Mouse (Mus musculus): ENCODE data around the gene Aspm. TPM values are rescaled to one million over a fixed set of nuclear protein-coding genes. Genes with fewer than 3 reads are reported as not detected.
A peak's percentile ranks its signal among the peaks of the same experiment; 100 is the strongest.
"Not testable (repeated sequence)": the region's sequence is repeated elsewhere in the genome, so short reads cannot be mapped to it uniquely, and the experiment has no call there.

Aspm gene
- 3.1 and 4.4 TPM in 2 replicates for polyA plus RNA-seq (2015; fragmentation: Nextera tagmentation; extraction: Ambion mirVana)

- under 1% methylated on average over 63 of the region's 65 CpGs for WGBS
- peak within 1 kb of the TSS; percentile 71 for H3K4me3 ChIP-seq
- H3K27me3 ChIP-seq, result no peaks in the 10 kb centered on the region
- no peaks in the 10 kb centered on the region for H3K36me3 ChIP-seq
- peak; percentile 99 for ATAC-seq (ENCODE audit: low FRiP score, low read depth)
- H3K27ac ChIP-seq (replicated peaks), result no peak within 1 kb of the TSS
- H3K4me2 ChIP-seq, result peak within 1 kb of the TSS; percentile 98
- no peaks in the 10 kb centered on the region for H3K9me3 ChIP-seq
- H3K9ac ChIP-seq, result peak within 1 kb of the TSS; percentile 32
- peaks cover 14% of the 10 kb centered on the region for H3K4me1 ChIP-seq (replicated peaks)
Measured at GRCm38 (mm10) chr1:139454340-139455225, at the start of gene Aspm. Gene Aspm (plus strand): TSS chr1:139454772.

GRCm38 (mm10) chr1:139405766-139406165 is 48.8 kb upstream of the Aspm start:
- Histone ChIP-seq H3K9ac (no peak overlapping the region), H3K36me3 (no peaks in the 10 kb centered on the region), H3K4me3 (no peak overlapping the region), H3K27me3 (no peaks in the 10 kb centered on the region), H3K4me2 (no peak overlapping the region), H3K4me1 (replicated peaks) (no peaks in the 10 kb centered on the region), H3K27ac (replicated peaks) (no peak overlapping the region), H3K9me3 (no peaks in the 10 kb centered on the region)
- ATAC-seq (ENCODE audit: low FRiP score, low read depth), result no peak

- Histone ChIP-seq H3K36me3 (no peaks in the 10 kb centered on the region), H3K27ac (replicated peaks) (no peak overlapping the region), H3K27me3 (no peaks in the 10 kb centered on the region), H3K9ac (no peak overlapping the region), H3K4me1 (replicated peaks) (no peaks in the 10 kb centered on the region), H3K4me3 (no peak overlapping the region), H3K4me2 (no peak overlapping the region), H3K9me3 (no peaks in the 10 kb centered on the region)
- no peak for ATAC-seq (ENCODE audit: low FRiP score, low read depth)
- WGBS, result 59% methylated on average over 5 of the region's 5 CpGs
Measured at GRCm38 (mm10) chr1:139407701-139408100, 46.9 kb upstream of the Aspm start.

- ATAC-seq (ENCODE audit: low FRiP score, low read depth); H3K4me1 ChIP-seq (replicated peaks); H3K4me3 ChIP-seq; H3K9me3 ChIP-seq; H3K36me3 ChIP-seq; H3K4me2 ChIP-seq; H3K27me3 ChIP-seq; H3K9ac ChIP-seq; H3K27ac ChIP-seq (replicated peaks): not testable (repeated sequence)
- WGBS, result 87% methylated on average over 2 of the region's 2 CpGs
Measured at GRCm38 (mm10) chr1:139412365-139412764, 42.2 kb upstream of the Aspm start.

GRCm38 (mm10) chr1:139413465-139413864 is 41.1 kb upstream of the Aspm start:
- no peak overlapping the region for H3K4me2 ChIP-seq
- H3K9me3 ChIP-seq, result no peaks in the 10 kb centered on the region
- WGBS, result 88% methylated on average over 3 of the region's 3 CpGs

GRCm38 (mm10) chr1:139421521-139421874 is 33.1 kb upstream of the Aspm start:
- 6% methylated on average over 8 of the region's 8 CpGs for WGBS
- H3K27me3 ChIP-seq, result no peaks in the 10 kb centered on the region
- peak overlapping the region; percentile 69 for H3K4me2 ChIP-seq
- ATAC-seq (ENCODE audit: low FRiP score, low read depth), result no peak
- no peaks in the 10 kb centered on the region for H3K9me3 ChIP-seq
- peaks cover 38% of the 10 kb centered on the region for H3K4me1 ChIP-seq (replicated peaks)
- H3K27ac ChIP-seq (replicated peaks), result peak overlapping the region; percentile 89; the same call in 1 of the 2 replicates
- no peaks in the 10 kb centered on the region for H3K36me3 ChIP-seq
- H3K4me3 ChIP-seq, result peak overlapping the region; percentile 70
- peak overlapping the region; percentile 93 for H3K9ac ChIP-seq

More at GRCm38 (mm10) chr1:139413465-139413864, 41.1 kb upstream of the Aspm start:
- Histone ChIP-seq H3K27ac (replicated peaks) (no peak overlapping the region), H3K4me1 (replicated peaks) (no peaks in the 10 kb centered on the region), H3K27me3 (no peaks in the 10 kb centered on the region), H3K36me3 (no peaks in the 10 kb centered on the region), H3K4me3 (no peak overlapping the region), H3K9ac (no peak overlapping the region)
- no peak for ATAC-seq (ENCODE audit: low FRiP score, low read depth)

- peak within 1 kb of the TSS; percentile 70 for H3K4me3 ChIP-seq
- peak within 1 kb of the TSS; percentile 89 for H3K27ac ChIP-seq (replicated peaks)
- H3K27me3 ChIP-seq, result no peaks in the 10 kb centered on the region
- H3K4me2 ChIP-seq, result peak within 1 kb of the TSS; percentile 69
- no peaks in the 10 kb centered on the region for H3K36me3 ChIP-seq
- WGBS, result under 1% methylated on average over 71 of the region's 88 CpGs
- no peaks in the 10 kb centered on the region for H3K9me3 ChIP-seq
- peak; percentile 97 for ATAC-seq (ENCODE audit: low FRiP score, low read depth)
- peak within 1 kb of the TSS; percentile 93 for H3K9ac ChIP-seq
- peaks cover 43% of the 10 kb centered on the region for H3K4me1 ChIP-seq (replicated peaks)
Measured at GRCm38 (mm10) chr1:139421875-139422791, 32.4 kb upstream of the Aspm start, which contains the start of gene Zbtb41. Gene Zbtb41 (plus strand): TSS chr1:139422288.

- Histone ChIP-seq H3K4me2 (peak overlapping the region; percentile 69), H3K9ac (peak overlapping the region; percentile 93), H3K27me3 (no peaks in the 10 kb centered on the region), H3K36me3 (no peaks in the 10 kb centered on the region), H3K4me3 (peak overlapping the region; percentile 70), H3K4me1 (replicated peaks) (peaks cover 45% of the 10 kb centered on the region), H3K9me3 (no peaks in the 10 kb centered on the region), H3K27ac (replicated peaks) (peak overlapping the region; percentile 89)
- no peak for ATAC-seq (ENCODE audit: low FRiP score, low read depth)
- 17% methylated on average over 10 of the region's 10 CpGs for WGBS
Measured at GRCm38 (mm10) chr1:139422941-139423340, 31.6 kb upstream of the Aspm start.

GRCm38 (mm10) chr1:139423931-139424330 is 30.6 kb upstream of the Aspm start:
- no peak overlapping the region for H3K27ac ChIP-seq (replicated peaks)
- H3K4me2 ChIP-seq, result peak overlapping the region; percentile 69
- peaks cover 45% of the 10 kb centered on the region for H3K4me1 ChIP-seq (replicated peaks)
- ATAC-seq (ENCODE audit: low FRiP score, low read depth), result no peak
- no peaks in the 10 kb centered on the region for H3K27me3 ChIP-seq
- 40% methylated on average over 10 of the region's 10 CpGs for WGBS
- H3K9ac ChIP-seq, result peak overlapping the region; percentile 93; the same call in 1 of the 2 replicates
- no peaks in the 10 kb centered on the region for H3K9me3 ChIP-seq
- H3K4me3 ChIP-seq, result peak overlapping the region; percentile 70
- H3K36me3 ChIP-seq, result peaks cover under 1% of the 10 kb centered on the region; the same call in 1 of the 2 replicates

GRCm38 (mm10) chr1:139425006-139425405 is 29.6 kb upstream of the Aspm start:
- Histone ChIP-seq H3K9me3 (no peaks in the 10 kb centered on the region), H3K27ac (replicated peaks) (no peak overlapping the region), H3K4me1 (replicated peaks) (peaks cover 45% of the 10 kb centered on the region), H3K9ac (peak overlapping the region; percentile 29; the same call in 1 of the 2 replicates), H3K36me3 (peaks cover 10% of the 10 kb centered on the region; the same call in 1 of the 2 replicates), H3K27me3 (no peaks in the 10 kb centered on the region), H3K4me2 (peak overlapping the region; percentile 78), H3K4me3 (peak overlapping the region; percentile 36)
- WGBS, result 33% methylated on average over 3 of the region's 3 CpGs
- ATAC-seq (ENCODE audit: low FRiP score, low read depth), result no peak

GRCm38 (mm10) chr1:139438373-139438772 is 16.2 kb upstream of the Aspm start:
- Histone ChIP-seq H3K27ac (replicated peaks) (no peak overlapping the region), H3K36me3 (peaks cover 42% of the 10 kb centered on the region)
- ATAC-seq (ENCODE audit: low FRiP score, low read depth), result peak; percentile 61; the same call in 1 of the 2 replicates

More at GRCm38 (mm10) chr1:139438373-139438772, 16.2 kb upstream of the Aspm start:
- H3K9ac ChIP-seq, result no peak overlapping the region
- H3K4me2 ChIP-seq, result no peak overlapping the region
- H3K4me1 ChIP-seq (replicated peaks), result no peaks in the 10 kb centered on the region
- no peaks in the 10 kb centered on the region for H3K27me3 ChIP-seq
- H3K4me3 ChIP-seq, result no peak overlapping the region
- no peaks in the 10 kb centered on the region for H3K9me3 ChIP-seq

All from hindbrain, embryonic 15.5 days (tissue).